Mouse (Mus musculus): Measurements from ENCODE around the gene Vmn2r8. TPM values are rescaled to one million over a fixed set of nuclear protein-coding genes. Genes with fewer than 3 reads are reported as not detected.

Gene Vmn2r8
- not detected in 2 replicates for polyA plus RNA-seq (2015; fragmentation: Nextera tagmentation; extraction: Ambion mirVana)

GRCm38 (mm10) chr5:108808750-108809149, at the start of gene Vmn2r8:
Gene Vmn2r8, minus strand, starts transcription at chr5:108808850.

GRCm38 (mm10) chr5:108852501-108852900, 43.9 kb upstream of the Vmn2r8 start, which contains the start of gene Vmn2r9:
Gene Vmn2r9, minus strand, starts transcription at chr5:108852601.

GRCm38 (mm10) chr5:108795263-108795662, 13.4 kb downstream of the Vmn2r8 start, which contains the start of gene Tmed11:
Gene Tmed11, minus strand, starts transcription at chr5:108795363.

GRCm38 (mm10) chr5:108774630-108775306, 33.9 kb downstream of the Vmn2r8 start, which contains the start of gene Rnf212:
Gene Rnf212, minus strand, starts transcription at chr5:108774982.

Other genes starting within 250 kb of the Vmn2r8 start
- 16.2 and 16.5 TPM in 2 replicates for gene Gak, start 179.1 kb downstream of the Vmn2r8 start, polyA plus RNA-seq (2015; fragmentation: Nextera tagmentation; extraction: Ambion mirVana)
- 14.6 and 15.1 TPM in 2 replicates for gene Tmem175, start 179.1 kb downstream of the Vmn2r8 start, polyA plus RNA-seq (2015; fragmentation: Nextera tagmentation; extraction: Ambion mirVana)
- gene Idua, start 148.5 kb downstream of the Vmn2r8 start, polyA plus RNA-seq (2015; fragmentation: Nextera tagmentation; extraction: Ambion mirVana), result 13.5 and 15.5 TPM in 2 replicates
- 2.9 and 3.0 TPM in 2 replicates for gene Dgkq, start 139.2 kb downstream of the Vmn2r8 start, polyA plus RNA-seq (2015; fragmentation: Nextera tagmentation; extraction: Ambion mirVana)
- 0.15 and 0.21 TPM in 2 replicates for gene Slc26a1, start 133.3 kb downstream of the Vmn2r8 start, polyA plus RNA-seq (2015; fragmentation: Nextera tagmentation; extraction: Ambion mirVana)
- 117 and 158 TPM in 2 replicates for gene Fgfrl1, start 116.5 kb downstream of the Vmn2r8 start, polyA plus RNA-seq (2015; fragmentation: Nextera tagmentation; extraction: Ambion mirVana)
- gene Rnf212, start 33.9 kb downstream of the Vmn2r8 start, polyA plus RNA-seq (2015; fragmentation: Nextera tagmentation; extraction: Ambion mirVana), result not detected in 2 replicates
- gene Tmed11, start 13.5 kb downstream of the Vmn2r8 start, polyA plus RNA-seq (2015; fragmentation: Nextera tagmentation; extraction: Ambion mirVana), result not detected in 2 replicates
- gene Vmn2r9, start 43.8 kb upstream of the Vmn2r8 start, polyA plus RNA-seq (2015; fragmentation: Nextera tagmentation; extraction: Ambion mirVana), result not detected in 2 replicates
- gene Vmn2r10, start 197.7 kb upstream of the Vmn2r8 start, polyA plus RNA-seq (2015; fragmentation: Nextera tagmentation; extraction: Ambion mirVana), result not detected in 2 replicates

Data from skeletal muscle tissue, postnatal 0 days (tissue).